Mouse (Mus musculus) small intestine, adult 2 months (tissue): ENCODE measurements around the gene Rere.

Experiments
- CTCF ChIP-seq: fragments of 200-500 bp; IDR thresholded peaks from 2 replicates; pipeline ENCODE4 v1.5.1; 2012; ENCODE audit warnings: low read depth, mild to moderate bottlenecking, control low read depth, inconsistent platforms, low read length, moderate library complexity, mixed read lengths; ENCODE audit not compliant: insufficient replicate concordance, insufficient read length; ENCODE audit errors: extremely low read depth
- POLR2A ChIP-seq: fragments of 200-500 bp; IDR thresholded peaks from 2 replicates; pipeline ENCODE4 v1.6.1; 2012; ENCODE audit warnings: low read depth, mild to moderate bottlenecking, control low read depth, inconsistent platforms, low read length, moderate library complexity

GRCm38 (mm10) chr4:150326005-150326404 lies 44.6 kb downstream of the Rere start:
- TF ChIP-seq CTCF (no peak), POLR2A (no peak)
